Mouse (Mus musculus): ENCODE results near the gene Gins2. TPM values are rescaled to one million over a fixed set of nuclear protein-coding genes. Genes with fewer than 3 reads are reported as not detected.

Gins2 gene
- total RNA-seq, 1 experiment from 2014 or later: 15.5 TPM

- peak; percentile 95 for DNase-seq
Measured at GRCm38 (mm10) chr8:120563851-120564837, 25.0 kb downstream of the Gins2 start.

DNA sequence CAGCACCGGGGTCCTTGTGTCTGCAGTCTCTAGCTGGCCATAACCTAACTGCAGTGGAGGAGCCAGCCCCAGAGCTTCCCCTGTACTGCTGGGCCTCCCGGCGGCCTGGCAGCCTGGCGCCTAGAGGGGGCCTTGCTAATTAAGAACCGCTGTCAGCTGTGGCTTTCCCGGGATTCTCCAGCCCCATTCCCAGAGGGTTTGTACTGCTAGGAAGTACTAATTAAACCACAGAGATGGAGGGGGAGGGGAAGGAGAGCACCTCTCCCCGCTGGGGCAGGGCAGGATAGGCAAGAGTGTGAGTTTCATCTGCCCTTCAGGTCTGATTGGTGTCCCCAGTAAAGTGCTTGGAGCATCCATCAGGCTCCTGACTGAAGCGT, 25.8 kb downstream of the Gins2 start:
- no peak for DNase-seq

- no peak for DNase-seq
Measured at GRCm38 (mm10) chr8:120562680-120563347, 26.3 kb downstream of the Gins2 start.

DNA sequence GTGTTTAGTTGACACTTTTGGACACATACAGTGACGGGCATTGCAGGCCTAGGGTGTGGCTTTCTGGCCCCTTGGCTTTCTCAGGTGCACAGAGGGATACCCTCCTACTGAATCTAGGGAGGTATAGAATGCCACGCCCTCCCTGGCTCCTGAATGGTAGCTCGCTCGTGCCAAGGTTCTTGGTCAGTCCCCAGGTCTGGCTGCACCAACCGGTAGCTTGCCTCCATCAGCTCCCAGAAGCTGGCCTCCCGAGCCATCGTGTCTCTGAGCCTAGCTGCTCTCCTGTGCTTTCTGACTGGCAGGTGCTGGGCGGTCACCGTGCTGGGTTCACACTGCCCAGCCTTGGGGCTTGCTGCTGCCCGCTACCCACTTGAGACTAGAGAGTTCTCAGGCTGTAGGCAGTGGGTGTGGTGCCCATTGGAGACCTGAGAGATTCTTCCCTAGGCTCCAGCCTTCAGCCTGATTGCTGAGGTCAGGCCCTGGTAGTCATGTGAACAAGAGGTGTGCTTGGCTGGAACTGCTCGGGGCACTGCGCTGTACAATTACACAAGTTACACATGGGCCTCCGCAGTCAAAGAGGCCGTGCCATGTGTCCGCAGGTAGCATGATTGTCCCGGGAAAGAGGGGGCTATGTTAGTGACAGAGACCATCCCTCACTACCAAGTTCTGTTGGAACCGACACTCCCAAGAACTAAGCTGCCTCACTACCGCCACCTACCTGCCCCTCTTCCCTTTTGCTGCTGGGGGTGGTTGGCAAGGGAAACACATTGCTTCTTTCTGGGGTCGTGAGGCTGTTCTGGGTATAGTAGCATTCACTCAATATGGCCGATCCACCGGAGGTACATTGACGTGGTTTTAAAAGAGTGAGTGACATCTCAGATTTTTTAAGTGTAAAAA, 27.3 kb downstream of the Gins2 start:
- DNase-seq: no peak

DNA sequence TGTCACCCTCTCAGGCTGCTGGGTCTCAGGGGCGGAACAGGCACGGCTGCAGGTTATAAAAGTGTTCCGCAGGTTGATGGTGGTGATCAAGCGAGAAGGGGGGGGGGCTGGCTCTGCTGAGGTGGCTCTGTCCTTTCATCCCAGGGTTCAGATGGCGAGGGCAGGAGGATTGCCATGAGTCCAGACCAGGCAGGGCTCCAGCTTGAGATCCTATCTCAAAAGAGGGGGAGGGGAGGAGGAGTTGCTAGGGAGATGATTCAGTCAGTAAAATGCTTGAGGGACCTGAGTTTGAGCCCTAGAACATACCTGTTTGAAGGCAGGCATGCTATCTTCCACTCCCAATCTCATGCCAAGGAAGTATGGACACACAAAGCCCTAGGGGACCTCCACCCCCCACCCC, 28.6 kb downstream of the Gins2 start:
- DNase-seq: no peak

DNA sequence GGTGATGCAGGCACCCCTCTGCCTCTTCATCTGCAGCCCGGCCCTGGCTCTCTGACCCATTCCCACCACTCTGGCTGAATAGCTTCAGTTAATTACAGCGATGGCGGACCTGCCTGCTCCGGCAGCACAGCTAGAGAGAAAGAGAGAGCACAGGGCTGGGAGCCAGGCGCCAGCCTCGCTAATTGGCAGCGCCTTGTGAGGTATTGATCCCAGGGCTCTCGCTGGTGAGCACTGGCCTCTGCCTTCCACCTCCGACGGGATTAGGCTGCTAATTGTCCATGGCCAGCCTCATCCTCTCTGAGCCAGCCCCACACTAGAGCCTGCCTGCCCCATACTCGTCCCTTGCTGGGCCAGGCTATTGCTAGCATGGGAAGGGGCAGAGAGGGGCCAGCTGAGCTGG, 29.4 kb downstream of the Gins2 start:
- no peak for DNase-seq

- DNase-seq: no peak
Measured at GRCm38 (mm10) chr8:120558162-120558561, 30.9 kb downstream of the Gins2 start.

DNA sequence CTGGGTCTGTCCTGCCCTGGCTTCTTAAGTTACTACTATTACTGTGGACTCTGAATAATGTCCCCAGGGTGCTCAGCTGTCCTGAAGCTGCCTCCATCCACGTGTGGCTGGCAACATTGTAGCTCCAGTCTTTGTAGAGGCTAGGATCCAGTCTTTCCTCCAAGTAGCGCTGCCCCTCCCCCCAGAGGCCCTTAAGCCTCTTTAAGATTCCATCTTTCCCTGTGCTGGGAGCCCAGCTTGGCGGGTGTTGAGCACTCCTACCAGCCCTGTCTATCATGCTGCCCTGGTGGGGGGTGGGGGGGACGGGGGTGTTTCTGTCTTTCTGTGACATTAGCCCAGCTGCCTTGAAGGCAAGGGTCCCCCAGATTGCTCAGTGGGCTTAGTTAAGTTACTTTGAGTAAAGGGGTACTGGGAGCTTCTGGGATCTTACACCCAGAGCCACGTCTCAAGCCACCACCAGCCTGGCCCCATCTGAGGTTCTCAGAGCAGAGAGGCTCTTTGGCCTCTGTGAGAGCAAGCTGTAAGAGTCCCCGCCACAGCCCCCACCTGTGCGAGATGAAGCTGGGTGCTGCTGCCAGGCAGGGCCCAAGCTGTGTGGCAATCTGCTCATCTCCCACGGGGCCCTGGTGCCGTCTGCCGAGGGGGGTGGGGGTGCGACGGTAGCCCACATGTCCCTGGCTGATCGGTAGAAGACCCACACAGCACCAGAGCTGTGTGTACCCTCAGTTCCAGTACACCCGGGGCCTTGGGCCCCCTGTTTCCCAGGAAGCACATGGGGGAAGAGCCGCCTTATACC, 31.7 kb downstream of the Gins2 start:
- peak; percentile 52 for DNase-seq

DNA sequence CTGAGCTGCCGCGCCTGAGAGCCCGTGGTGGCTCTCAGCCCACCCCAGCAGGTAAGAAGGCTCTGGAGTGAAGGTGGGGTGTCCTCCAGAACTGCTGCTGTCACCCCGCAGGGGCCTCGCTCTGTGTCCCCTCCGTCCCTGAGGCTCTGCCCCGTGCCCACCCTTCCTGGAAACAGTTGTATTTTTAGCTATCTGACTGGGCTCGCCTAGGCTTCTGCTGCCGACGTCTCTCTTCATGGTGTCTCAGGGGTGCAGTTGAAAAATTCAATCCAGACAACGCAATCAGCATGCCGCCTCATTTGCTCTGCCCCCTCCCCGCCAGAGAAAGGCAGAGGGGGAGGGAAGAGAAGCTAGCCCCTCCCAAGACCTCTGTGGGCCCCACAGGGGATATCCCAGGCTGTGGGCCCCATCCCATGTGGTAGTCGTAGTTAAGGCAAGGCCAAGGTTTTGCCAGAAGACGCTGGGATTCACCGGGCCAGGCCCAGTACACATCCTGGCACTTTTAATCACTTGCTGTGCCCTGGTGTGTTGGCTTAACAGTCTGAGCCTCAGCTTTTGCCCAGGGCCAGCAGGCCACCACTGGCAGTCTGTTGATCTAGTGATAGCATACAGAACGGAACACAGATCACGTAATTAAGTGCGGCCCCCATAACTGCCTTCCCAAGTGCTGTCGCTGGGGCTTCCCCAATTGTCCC, 32.8 kb downstream of the Gins2 start:
- no peak for DNase-seq

DNA sequence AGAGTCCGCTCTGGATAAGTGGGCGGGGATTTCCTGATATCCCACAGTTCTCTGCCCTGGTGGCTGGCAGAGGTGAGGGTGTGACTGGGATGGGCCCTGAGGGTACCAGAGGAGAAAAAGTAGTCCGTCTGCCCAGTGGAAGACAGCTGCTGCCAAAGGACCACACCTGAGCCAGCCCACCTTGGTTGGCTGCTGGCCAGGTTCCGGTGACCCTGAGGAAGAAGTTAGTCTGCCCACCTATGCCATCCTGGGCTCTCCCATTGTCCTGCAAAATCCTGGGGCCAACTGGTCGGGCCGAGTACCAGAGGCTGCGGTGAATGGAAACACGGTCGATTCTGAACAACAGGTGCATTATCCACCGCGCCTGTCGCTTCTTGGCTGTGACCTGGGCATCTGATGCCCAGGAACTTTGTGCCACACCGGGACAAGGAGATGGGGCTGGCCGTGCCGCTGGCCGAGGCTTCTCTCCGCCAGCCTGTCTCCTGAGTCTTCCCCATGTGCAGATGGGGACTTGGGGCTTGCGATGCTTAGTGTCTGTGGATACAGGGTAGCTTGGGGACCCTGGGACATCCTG, 34.6 kb downstream of the Gins2 start:
- DNase-seq: no peak

DNA sequence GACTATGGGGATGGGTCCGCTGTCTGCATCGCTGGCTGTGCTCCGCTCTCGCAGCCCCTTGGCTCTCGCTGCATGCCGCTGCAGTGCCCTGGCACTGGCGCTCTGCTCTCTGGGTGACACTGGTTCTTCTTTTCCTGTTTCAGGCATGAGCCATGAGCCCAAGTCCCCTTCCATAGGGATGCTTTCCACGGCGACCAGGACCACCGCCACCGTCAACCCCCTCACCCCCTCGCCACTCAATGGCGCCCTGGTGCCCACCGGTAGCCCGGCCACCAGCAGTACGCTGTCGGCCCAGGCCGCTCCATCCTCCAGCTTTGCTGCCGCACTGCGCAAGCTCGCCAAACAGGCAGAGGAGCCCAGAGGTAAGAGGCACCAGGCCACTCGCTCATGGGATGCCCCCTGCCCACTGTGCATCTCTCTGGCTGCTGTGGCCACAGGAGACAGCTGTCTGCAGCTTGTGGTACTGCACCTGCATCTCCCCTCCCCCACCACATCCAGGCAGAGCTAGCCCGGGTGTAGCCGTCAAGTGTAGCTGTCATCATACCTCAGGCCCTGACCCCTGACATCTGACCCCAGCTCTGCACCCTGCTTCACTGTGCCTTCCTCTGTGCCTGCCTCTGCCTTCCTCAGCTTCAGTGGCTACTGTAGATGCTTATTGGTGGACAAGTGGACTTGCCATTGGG, 35.5 kb downstream of the Gins2 start:
- DNase-seq: no peak

DNA sequence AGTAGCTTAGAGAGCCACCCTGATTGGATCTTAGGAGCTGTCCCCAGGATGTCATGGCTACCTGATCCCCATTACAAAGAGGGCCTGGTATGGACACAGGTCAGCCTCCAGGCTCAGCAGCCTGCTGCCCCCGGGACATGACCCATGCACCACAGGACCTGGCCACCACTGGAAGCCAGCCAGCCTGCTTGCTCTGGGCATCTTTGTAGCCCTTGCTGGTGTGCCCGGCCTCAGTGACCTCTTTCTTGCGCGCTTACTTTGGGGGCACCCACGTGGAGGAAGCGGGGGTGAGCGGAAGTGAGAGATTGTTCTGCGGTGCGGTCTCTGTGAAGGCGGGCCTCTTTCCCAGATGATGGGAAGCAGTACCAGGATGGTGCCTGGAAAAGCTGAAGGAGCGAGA, 36.6 kb downstream of the Gins2 start:
- no peak for DNase-seq

DNA sequence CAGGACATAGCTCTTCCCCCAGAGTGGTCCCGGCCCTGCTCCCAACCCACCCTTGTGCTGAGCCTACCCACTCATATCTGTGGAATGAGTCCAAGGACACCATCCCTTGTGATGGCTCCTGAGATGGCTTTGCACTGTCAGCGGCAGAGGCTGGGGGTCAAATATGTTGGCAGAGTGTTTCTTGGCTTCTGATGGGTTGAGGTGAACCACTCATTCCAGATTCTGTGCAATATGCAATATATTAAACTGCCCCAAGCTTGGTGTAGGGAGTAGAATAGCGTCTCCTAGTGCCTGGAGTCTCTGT, 37.5 kb downstream of the Gins2 start:
- peak; percentile 65 for DNase-seq

GRCm38 (mm10) chr8:120550937-120551676, 38.0 kb downstream of the Gins2 start:
- no peak for DNase-seq

GRCm38 (mm10) chr8:120550430-120550829, 38.7 kb downstream of the Gins2 start:
- DNase-seq: no peak

GRCm38 (mm10) chr8:120549922-120550321, 39.2 kb downstream of the Gins2 start:
- no peak for DNase-seq

- DNase-seq: peak; percentile 62
Measured at GRCm38 (mm10) chr8:120549321-120549921, 39.7 kb downstream of the Gins2 start.

DNA sequence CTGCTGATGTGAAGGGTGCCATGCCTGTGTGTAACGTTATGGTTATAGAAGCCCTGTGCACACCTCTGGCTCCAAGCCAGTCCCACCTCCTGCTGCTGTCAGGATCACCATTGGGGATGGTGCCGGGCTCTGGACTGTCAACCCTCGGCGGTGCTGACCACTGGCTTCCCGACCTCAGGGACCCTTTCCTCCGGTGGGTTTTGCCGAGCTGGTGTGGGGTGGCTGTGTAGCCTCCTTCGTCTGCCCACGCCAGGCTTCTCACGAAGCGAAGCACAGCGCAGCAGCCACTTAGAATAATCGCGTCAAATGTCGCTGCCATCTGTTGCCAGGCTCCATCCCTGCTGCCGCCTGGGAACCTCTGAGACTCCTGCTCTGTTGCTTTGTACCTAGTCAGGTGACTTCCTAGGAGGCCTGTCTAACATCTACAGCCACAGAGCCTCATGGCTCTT, 40.8 kb downstream of the Gins2 start:
- DNase-seq: no peak

GRCm38 (mm10) chr8:120547562-120547961, 41.5 kb downstream of the Gins2 start:
- no peak for DNase-seq

Data from adrenal gland, postnatal 14 days (tissue).